Mouse (Mus musculus) ovary, adult 18-20 months (tissue): ENCODE data around the gene Chrdl1.

Experiments used
- DNase-seq: peaks from one replicate; pipeline ENCODE4 v3.0.0; 2022; ENCODE audit warnings: low spot score, mixed read lengths

Chrdl1 gene

DNA sequence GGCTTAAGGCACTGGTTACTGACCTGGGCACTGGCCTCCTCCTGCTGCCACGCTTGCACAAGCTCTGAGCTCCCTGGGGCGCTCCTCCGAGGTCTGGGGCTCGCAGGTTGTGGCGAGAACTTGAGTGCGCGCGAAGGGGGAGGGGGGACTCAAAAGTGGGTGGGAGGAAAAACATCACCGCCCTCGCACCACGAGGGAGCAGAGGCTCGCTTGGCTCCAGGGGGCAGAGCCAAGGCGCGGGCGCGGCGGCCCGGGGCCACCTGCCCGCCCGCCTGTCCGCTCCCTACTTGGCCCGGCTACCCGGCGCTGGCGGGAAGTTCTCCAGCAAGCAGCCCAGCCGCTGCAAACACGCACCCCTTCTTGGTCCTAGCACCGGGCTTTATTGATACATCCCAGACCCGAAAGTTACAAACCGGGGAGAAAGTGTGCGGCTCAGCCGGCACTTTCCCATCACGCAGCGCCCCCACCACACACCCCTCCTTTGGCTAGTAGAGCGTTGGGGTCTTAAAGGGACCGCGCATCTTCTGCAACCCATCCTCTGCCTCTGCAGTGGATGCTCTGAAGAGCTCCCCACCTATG, at the start of gene Chrdl1:
Gene Chrdl1, minus strand, starts transcription at position 472 of the 579 bp plus-strand sequence.
- DNase-seq, result no peak

DNA sequence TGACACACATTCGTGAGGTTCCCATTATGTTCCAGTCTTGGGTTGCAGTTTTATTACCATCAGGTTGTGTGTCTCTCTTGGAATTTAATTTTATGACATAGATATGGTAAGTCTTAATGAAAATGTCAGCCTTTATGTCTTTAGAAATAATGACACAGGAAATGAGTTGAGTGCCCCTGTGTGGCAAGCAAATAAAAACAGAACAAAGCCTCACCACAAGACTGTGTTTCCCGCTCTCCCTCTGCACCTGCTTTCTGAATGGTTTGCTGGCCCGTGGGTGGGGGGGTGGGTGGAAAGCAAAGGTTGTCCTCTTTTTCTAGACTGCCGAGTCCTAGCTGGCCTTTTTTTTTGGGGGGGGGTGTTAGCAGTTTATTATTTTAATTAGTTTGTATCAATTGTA, 48.6 kb upstream of the Chrdl1 start:
- DNase-seq, result no peak

DNA sequence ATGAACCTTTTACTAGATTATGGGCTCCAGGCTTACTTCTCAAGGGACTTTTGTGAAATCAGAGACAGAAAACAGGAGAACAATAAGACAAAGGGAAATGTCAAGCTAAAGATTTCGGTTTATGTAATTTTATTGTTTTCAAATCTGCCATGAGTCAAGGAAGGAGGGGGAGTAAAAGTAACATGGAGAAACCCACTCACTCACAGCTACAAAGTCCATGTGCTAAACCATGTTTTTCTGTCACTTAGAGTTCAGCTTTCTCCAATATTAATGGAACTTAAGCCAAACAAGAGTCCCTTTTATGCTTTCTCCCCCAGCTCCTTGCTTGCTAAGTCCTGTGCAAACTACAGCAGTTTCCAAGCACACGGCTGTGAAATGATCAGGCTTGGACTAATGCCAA, 10.5 kb upstream of the Chrdl1 start:
- no peak for DNase-seq

DNA sequence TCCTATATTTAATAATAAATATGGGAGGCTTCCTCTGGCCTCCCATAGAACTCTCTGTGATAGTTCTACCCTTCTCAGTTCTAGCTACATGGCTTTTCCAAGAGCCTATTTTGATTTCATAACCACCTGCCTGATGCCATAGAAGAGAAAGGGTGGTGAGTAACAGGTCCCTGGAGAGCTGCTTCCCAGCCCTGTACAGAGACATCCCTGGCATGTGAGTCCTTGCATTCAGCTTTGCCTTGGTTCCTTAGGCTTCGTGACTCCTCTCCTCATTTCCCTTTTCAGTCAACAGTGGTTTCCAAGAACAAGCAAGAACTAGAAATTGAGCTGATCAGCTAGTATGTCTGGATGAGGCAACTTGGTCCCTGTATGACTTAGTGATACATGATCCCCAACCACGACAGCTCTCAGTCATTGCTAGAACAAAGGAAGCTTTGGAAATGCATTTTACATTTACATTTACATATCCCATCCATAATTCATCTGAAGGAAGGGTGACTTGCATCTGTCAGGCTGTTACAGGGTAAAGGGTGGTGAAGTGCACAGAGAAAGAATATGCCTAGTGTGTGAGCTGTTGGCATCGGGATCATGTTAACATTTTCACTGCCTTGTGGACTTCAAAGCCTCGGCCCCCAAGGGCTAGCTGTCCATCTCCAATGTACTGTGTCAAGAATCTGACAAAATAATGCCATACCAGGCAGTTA, 27.7 kb downstream of the Chrdl1 start:
- no peak for DNase-seq

DNA sequence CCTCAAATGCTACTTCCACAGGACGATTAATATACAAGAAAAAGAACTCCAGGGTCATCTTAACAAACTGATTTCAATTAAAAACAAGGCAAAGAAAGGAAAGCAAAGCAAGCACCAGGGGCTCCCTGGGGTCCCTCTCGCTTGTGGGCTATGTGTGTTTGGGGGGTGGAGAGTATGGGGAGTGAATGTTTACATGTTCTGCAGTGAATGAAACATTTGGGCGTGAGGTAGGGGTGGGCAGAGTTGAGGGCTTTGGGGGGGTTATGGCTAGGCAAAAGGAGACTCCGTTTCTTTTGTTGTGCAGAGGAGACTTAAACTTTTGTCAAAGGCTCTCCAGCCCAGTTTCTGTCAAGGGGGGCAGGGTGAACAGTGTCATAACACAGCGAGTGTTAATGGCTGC, 46.8 kb downstream of the Chrdl1 start:
- no peak for DNase-seq

DNA sequence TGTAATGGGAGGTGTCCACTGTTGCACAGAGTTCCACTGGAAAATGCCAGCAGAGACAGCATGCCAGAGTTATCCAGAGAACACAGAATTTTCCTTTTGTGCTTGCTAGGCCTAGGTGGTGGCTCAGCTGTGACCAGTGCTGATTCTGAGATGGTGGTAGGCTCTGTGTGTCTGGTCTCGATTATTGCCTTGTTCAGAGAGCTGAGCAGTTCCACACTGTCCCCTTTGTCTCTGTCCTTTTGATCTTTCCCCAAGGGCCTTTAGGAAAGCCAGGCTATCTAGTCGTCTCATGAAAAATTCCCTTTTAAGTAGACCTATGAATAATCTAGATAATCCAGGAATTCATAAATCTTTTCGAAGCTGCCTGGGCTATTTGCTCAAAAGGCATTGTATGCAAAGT, 47.3 kb downstream of the Chrdl1 start:
- no peak for DNase-seq

DNA sequence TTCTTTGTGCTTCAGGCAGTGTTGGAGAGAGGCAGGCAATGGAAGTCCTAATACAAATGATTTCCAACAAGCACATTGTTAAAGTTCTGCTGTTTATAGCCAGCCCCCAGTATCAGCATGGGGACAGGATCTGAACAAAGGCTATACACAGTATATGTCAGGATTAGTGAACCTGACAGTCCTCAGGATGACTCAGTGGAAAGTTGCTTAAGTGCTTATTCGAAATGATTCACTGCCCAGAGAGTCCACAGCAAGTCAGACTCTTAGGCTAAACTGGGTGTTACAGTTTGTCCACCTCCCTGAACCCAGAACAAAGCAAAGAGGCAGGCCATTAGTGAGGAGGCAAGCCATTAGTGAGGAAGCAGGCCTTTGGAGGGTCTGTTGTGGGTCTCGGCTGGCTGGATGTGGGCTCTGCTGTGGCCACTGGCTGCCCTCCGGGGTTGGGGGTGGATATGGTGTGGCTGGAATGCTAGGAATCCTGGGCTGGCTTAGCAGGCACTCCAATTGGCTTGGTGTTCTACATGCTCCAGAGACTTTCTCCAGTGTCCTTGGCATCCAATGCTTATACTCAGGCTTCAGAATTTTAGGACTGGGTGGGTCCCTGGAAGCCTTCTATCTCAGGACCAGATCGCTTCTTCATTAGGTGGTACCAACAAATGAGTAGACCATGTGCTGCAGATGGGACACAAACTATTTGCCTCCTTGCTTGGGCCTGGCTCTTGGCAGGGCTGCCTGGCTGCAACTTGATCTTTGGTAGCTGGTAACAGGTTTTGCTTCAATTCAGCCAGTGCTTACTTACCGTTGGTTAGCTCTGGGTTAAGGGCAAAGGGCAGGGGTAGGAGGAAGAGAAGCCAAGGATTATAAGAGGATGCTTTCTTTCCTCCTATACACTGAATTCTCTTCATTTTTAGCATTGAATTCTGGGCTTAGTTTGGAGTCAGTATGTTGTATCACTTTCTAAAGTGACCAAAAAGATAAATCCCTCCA, 49.3 kb downstream of the Chrdl1 start:
- no peak for DNase-seq

DNA sequence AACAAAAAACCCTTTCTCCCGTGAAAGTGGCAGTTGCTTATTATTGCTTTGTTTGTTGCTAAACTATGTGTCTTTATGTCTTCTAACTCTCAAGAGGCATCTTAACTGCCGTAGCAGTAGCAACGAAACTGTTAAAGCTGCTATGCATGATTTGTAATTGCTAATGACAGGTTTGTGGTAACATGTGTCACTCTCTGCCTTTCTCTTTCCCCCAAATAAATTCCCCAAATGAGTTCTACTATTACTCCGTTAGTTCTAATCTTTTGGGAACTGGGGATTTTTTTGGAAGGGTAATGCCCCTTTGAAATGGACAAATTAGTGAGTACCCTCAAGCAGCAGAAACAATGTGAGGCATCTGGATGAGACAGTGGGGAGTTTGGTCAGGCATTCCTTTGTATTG, 55.9 kb downstream of the Chrdl1 start:
- DNase-seq, result no peak

DNA sequence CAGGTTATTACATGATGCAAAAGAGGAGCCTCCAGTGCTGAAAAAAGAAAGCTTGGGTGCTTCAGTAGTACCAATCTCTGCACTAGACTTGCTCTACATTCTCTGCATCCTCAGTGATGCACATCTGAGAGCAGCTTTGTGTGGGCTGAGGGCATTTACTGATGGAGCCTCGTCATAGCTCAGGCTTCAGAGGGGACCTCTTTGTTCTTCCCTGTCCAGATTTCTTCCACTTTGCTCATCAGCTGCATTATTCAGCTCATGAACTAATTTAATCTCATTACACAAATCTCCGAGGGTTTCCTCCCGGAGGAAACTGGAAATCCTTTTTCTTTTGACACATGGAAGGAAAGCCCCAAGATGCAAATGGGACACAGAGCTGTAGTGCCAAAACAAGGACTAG, 56.5 kb downstream of the Chrdl1 start:
- no peak for DNase-seq

DNA sequence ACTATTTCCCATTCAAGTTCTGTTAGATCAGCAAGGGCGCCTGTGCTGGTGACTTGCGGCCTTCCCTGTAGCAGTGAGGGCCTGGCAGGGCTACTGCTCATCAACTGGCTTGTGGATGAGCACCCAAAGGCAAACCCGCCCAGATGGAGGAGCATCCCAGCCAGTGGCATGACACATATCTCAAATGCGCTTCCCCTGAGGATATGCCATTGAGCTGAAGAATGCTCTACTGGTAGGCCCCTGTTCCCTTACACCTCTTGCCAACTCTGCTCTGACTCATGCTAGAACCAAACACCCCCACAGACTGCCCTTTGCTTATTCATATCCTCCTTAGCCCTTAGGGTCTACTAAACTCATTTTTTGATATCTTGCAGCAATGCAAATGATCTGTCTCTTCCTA, 57.4 kb downstream of the Chrdl1 start:
- DNase-seq, result no peak

DNA sequence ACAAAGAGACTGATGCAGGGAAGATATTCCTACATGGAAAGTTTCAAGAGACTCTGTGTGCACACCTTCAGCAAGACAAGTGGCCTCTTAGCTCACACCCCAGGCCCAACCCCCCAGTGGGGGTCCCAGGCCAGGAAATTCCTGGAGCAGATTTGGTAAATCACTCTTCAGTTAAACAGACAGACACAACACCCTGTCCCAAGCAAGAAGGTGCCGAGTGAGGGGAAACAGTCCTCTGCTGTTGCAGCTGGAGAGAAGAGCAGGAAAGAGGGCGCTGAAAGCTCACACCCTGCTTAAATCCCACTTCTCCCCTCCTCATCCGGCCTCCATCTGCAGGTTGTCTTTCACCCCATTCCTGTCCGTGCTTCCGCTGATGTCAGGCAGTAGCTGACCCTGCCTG, 58.2 kb downstream of the Chrdl1 start:
- no peak for DNase-seq

DNA sequence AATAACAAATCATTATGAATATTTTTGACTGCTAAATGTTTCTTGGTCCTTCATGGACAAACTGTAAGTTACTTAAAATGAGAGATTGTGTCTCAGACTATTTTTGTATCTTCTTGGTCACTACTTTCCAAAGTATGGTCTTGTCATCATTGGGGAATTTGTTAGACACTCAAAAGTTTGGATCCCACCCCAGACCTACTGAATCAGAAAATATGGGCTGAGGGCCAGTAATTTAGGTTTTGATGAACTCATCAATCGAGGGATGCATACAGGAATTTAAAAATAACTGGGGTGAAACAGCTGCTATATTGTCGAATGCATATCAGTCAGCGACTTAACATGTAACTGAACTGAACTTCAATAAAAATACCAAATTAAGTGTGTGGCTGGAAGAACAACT, 80.9 kb downstream of the Chrdl1 start:
- DNase-seq, result no peak

DNA sequence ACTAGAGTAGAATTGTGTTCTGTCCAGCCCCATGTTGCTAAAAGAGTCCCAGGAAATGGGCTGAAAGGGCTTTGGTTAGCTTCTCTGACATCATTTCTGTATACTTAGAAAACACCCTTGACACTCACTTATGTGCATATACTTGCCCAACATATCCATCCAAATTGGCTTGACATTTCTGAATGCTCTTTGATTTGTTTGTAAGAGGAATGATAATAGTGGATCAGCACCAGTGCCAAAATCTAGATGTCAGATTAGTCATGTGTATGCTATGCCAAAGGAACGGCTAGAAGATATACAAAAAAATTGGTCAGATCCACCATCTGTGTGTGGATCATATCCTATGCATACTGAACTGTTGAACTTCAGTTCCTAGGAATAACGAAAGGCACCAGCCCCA, 99.3 kb downstream of the Chrdl1 start:
- DNase-seq, result no peak

DNA sequence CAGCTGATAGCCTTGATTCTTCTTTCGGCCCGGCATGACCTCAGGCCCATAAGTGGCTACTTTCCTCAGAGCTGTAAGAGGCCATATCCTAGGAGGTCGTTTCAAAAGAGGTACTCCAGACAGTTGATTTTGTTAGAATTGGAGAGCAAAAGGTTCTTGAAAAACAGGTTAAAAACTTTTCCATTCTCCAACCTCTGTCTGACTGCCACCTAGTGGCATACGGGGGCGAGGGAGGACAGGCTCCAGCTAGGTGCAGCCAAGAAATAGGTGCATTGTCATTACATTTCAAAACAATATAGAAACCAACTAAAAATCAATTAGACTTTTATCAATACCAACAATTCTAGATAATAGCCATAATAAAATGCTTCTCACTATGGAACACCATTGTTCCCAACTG, 118.9 kb downstream of the Chrdl1 start:
- DNase-seq, result no peak

DNA sequence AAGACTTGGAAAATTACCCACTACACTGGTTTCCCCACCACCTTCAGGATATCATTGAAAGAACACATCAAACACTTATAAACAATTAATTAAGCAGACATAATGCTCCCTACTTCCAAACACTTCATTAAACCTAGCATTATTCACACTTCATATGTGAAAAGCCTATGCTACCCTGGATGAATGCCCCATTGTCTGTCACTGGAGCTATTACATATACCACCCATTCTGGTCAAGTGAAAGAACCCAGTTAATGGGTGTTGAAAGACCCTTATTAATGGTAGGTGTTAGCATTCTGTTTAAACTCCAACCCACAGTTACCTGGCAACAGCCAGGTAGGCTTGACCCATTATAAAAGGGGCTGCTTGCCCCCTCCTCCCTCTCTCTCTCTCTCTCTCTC, 143.4 kb downstream of the Chrdl1 start:
- DNase-seq, result no peak
